Mouse (Mus musculus) MEL (cell line): ENCODE results near the gene Cpn2. TPM values are rescaled to one million over a fixed set of nuclear protein-coding genes. Genes with fewer than 3 reads are reported as not detected.

Source experiments
- DNase-seq: peaks from one replicate; pipeline ENCODE4 v3.0.0; 2011; ENCODE audit warnings: low read depth, low spot score
- H3K27ac ChIP-seq: 2 replicates; pipeline ENCODE4 v1.5.1; 2012; ENCODE audit warnings: low read depth, mild to moderate bottlenecking, control low read depth, low read length, moderate library complexity; ENCODE audit not compliant: control insufficient read depth
- H3K27me3 ChIP-seq, 2 experiments: fragments of 150-350 bp in 1 of 2; sonication (generic) in 1 of 2; 2 replicates each; pipeline ENCODE4 v1.6.1; 2012; ENCODE audit warnings: low read length in 2 of 2, mild to moderate bottlenecking in 2 of 2, improper control_type of control experiment in 1 of 2, moderate library complexity in 1 of 2; ENCODE audit not compliant: insufficient read depth in 2 of 2, control insufficient read depth in 1 of 2
- H3K36me3 ChIP-seq, 2 experiments: 2 replicates each; pipeline ENCODE4 v1.6.1; 2012 to 2014; ENCODE audit warnings: low read length in 2 of 2, improper control_type of control experiment in 1 of 2, inconsistent platforms in 1 of 2, mild to moderate bottlenecking in 1 of 2; ENCODE audit not compliant: insufficient read depth in 2 of 2, control insufficient read depth in 1 of 2
- H3K4me1 ChIP-seq, 2 experiments: fragments of 150-350 bp in 1 of 2; sonication (generic) in 1 of 2; 2 replicates each; pipeline ENCODE4 v1.6.1; 2012; ENCODE audit warnings: low read length in 2 of 2, improper control_type of control experiment in 1 of 2, mild to moderate bottlenecking in 1 of 2; ENCODE audit not compliant: insufficient read depth in 2 of 2, control insufficient read depth in 1 of 2
- H3K4me3 ChIP-seq, 2 experiments: fragments of 150-350 bp in 1 of 2; sonication (generic) in 1 of 2; 2 replicates each; pipeline ENCODE4 v1.5.1; 2012; ENCODE audit warnings: low read depth in 2 of 2, low read length in 2 of 2, mild to moderate bottlenecking in 2 of 2, moderate library complexity in 2 of 2, control low read depth in 1 of 2, improper control_type of control experiment in 1 of 2; ENCODE audit not compliant: control insufficient read depth in 1 of 2, insufficient read depth in 1 of 2
- H3K79me2 ChIP-seq: 2 replicates; pipeline ENCODE4 v1.6.1; 2012; ENCODE audit warnings: mild to moderate bottlenecking, low read length, moderate library complexity; ENCODE audit not compliant: control insufficient read depth, poor library complexity, insufficient read depth
- H3K9ac ChIP-seq: 2 replicates; pipeline ENCODE4 v1.6.1; 2012; ENCODE audit warnings: low read depth, mild to moderate bottlenecking, control low read depth, low read length, moderate library complexity; ENCODE audit not compliant: control insufficient read depth, poor library complexity, severe bottlenecking
- H3K9me3 ChIP-seq: fragments of 150-350 bp; sonication (generic); replicated peaks from 2 replicates; pipeline ENCODE4 v1.6.1; 2012; ENCODE audit warnings: mild to moderate bottlenecking, low read length, improper control_type of control experiment, moderate library complexity; ENCODE audit not compliant: insufficient read depth
- BHLHE40 ChIP-seq: IDR thresholded peaks from 2 replicates; pipeline ENCODE4 v1.6.1; 2012; ENCODE audit warnings: low read depth, mild to moderate bottlenecking, inconsistent platforms, low read length, improper control_type of control experiment, borderline replicate concordance
- CHD1 ChIP-seq: IDR thresholded peaks from 2 replicates; pipeline ENCODE4 v1.6.1; 2012; ENCODE audit warnings: low read depth, mild to moderate bottlenecking, inconsistent platforms, low read length, improper control_type of control experiment
- CHD2 ChIP-seq: IDR thresholded peaks from 2 replicates; pipeline ENCODE4 v1.6.1; 2011; ENCODE audit warnings: low read length, improper control_type of control experiment
- CTCF ChIP-seq, 3 experiments: IDR thresholded peaks in 2 of 3; conservative IDR thresholded peaks in 1 of 3; 2 replicates each; pipeline ENCODE4 v1.5.1; 2011 to 2012; ENCODE audit warnings: low read length in 3 of 3, low read depth in 2 of 3, mild to moderate bottlenecking in 2 of 3, improper control_type of control experiment in 1 of 3, inconsistent platforms in 1 of 3, mixed read lengths in 1 of 3, moderate library complexity in 1 of 3; ENCODE audit not compliant: control insufficient read depth in 1 of 3, insufficient read depth in 1 of 3, poor library complexity in 1 of 3, severe bottlenecking in 1 of 3
- E2F4 ChIP-seq: IDR thresholded peaks from 2 replicates; pipeline ENCODE4 v1.6.1; 2011; ENCODE audit warnings: low read depth, low read length, improper control_type of control experiment, borderline replicate concordance
- ELF1 ChIP-seq: IDR thresholded peaks from 2 replicates; pipeline ENCODE4 v1.6.1; 2014; ENCODE audit warnings: low read depth, mild to moderate bottlenecking, inconsistent platforms, low read length, improper control_type of control experiment, moderate library complexity
- EP300 ChIP-seq, 2 experiments: IDR thresholded peaks; 2 replicates each; pipeline ENCODE4 v1.6.1; 2011; ENCODE audit warnings: improper control_type of control experiment in 2 of 2, low read length in 2 of 2, low read depth in 1 of 2, mild to moderate bottlenecking in 1 of 2
- GATA1 ChIP-seq: IDR thresholded peaks from 2 replicates; pipeline ENCODE4 v1.6.1; 2011; ENCODE audit warnings: low read depth, low read length, improper control_type of control experiment
- HCFC1 ChIP-seq: IDR thresholded peaks from 2 replicates; pipeline ENCODE4 v1.6.1; 2012; ENCODE audit warnings: low read depth, mild to moderate bottlenecking, inconsistent platforms, low read length, improper control_type of control experiment, moderate library complexity
- JUND ChIP-seq: IDR thresholded peaks from 2 replicates; pipeline ENCODE4 v1.6.1; 2011; ENCODE audit warnings: low read depth, mild to moderate bottlenecking, improper control_type of control experiment, low read length
- MAFK ChIP-seq: IDR thresholded peaks from 2 replicates; pipeline ENCODE4 v1.6.1; 2011; ENCODE audit warnings: low read depth, mild to moderate bottlenecking, low read length, improper control_type of control experiment, borderline replicate concordance
- MAX ChIP-seq: IDR thresholded peaks from 2 replicates; pipeline ENCODE4 v1.6.1; 2011; ENCODE audit warnings: low read length, improper control_type of control experiment
- MAZ ChIP-seq: IDR thresholded peaks from 2 replicates; pipeline ENCODE4 v1.6.1; 2012; ENCODE audit warnings: low read depth, mild to moderate bottlenecking, inconsistent platforms, low read length, improper control_type of control experiment
- MEF2A ChIP-seq: IDR thresholded peaks from 2 replicates; pipeline ENCODE4 v1.6.1; 2014; ENCODE audit warnings: low read depth, mild to moderate bottlenecking, inconsistent platforms, low read length, improper control_type of control experiment; ENCODE audit not compliant: poor library complexity, insufficient replicate concordance, severe bottlenecking; ENCODE audit errors: extremely low read depth
- MXI1 ChIP-seq: IDR thresholded peaks from 2 replicates; pipeline ENCODE4 v1.6.1; 2011; ENCODE audit warnings: mild to moderate bottlenecking, low read depth, low read length, improper control_type of control experiment
- MYB ChIP-seq: IDR thresholded peaks from 2 replicates; pipeline ENCODE4 v1.6.1; 2011; ENCODE audit warnings: mild to moderate bottlenecking, low read depth, low read length, improper control_type of control experiment
- MYC ChIP-seq: IDR thresholded peaks from 2 replicates; pipeline ENCODE4 v1.6.1; 2011; ENCODE audit warnings: low read depth, mild to moderate bottlenecking, low read length, improper control_type of control experiment, moderate library complexity
- NELFE ChIP-seq: IDR thresholded peaks from 2 replicates; pipeline ENCODE4 v1.6.1; 2011; ENCODE audit warnings: low read depth, low read length, improper control_type of control experiment
- NRF1 ChIP-seq: IDR thresholded peaks from 2 replicates; pipeline ENCODE4 v1.6.1; 2014; ENCODE audit warnings: low read depth, mild to moderate bottlenecking, inconsistent platforms, low read length, improper control_type of control experiment, moderate library complexity; ENCODE audit not compliant: poor library complexity, insufficient read depth, severe bottlenecking
- POLR2A ChIP-seq, 2 experiments: IDR thresholded peaks; 2 replicates each; pipeline ENCODE4 v1.6.1; 2011 to 2012; ENCODE audit warnings: low read length in 2 of 2, mild to moderate bottlenecking in 2 of 2, control low read depth in 1 of 2, improper control_type of control experiment in 1 of 2, low read depth in 1 of 2, moderate library complexity in 1 of 2; ENCODE audit not compliant: control insufficient read depth in 1 of 2, insufficient read depth in 1 of 2, poor library complexity in 1 of 2
- POLR2AphosphoS2 ChIP-seq: IDR thresholded peaks from 2 replicates; pipeline ENCODE4 v1.6.1; 2011; ENCODE audit warnings: low read length, improper control_type of control experiment
- POLR2AphosphoS5 ChIP-seq: IDR thresholded peaks from 2 replicates; pipeline ENCODE4 v1.6.1; 2012; ENCODE audit warnings: low read depth, borderline replicate concordance, mild to moderate bottlenecking, inconsistent platforms, low read length, moderate library complexity, mixed read lengths
- RCOR1 ChIP-seq: IDR thresholded peaks from 2 replicates; pipeline ENCODE4 v1.6.1; 2012; ENCODE audit warnings: low read depth, mild to moderate bottlenecking, inconsistent platforms, low read length, improper control_type of control experiment
- SIN3A ChIP-seq: IDR thresholded peaks from 2 replicates; pipeline ENCODE4 v1.6.1; 2012; ENCODE audit warnings: low read length, improper control_type of control experiment, inconsistent platforms
- TBP ChIP-seq: IDR thresholded peaks from 2 replicates; pipeline ENCODE4 v1.8.0; 2011; ENCODE audit warnings: low read depth, low read length, improper control_type of control experiment
- TCF12 ChIP-seq: IDR thresholded peaks from 2 replicates; pipeline ENCODE4 v1.6.1; 2014; ENCODE audit warnings: low read depth, mild to moderate bottlenecking, inconsistent platforms, low read length, improper control_type of control experiment, moderate library complexity
- UBTF ChIP-seq: IDR thresholded peaks from 2 replicates; pipeline ENCODE4 v1.6.1; 2012; ENCODE audit warnings: low read depth, mild to moderate bottlenecking, inconsistent platforms, low read length, improper control_type of control experiment, moderate library complexity, borderline replicate concordance; ENCODE audit not compliant: insufficient read depth
- USF1 ChIP-seq: IDR thresholded peaks from 2 replicates; pipeline ENCODE4 v1.6.1; 2014; ENCODE audit warnings: low read depth, mild to moderate bottlenecking, inconsistent platforms, low read length, improper control_type of control experiment, moderate library complexity
- ZC3H11A ChIP-seq: IDR thresholded peaks from 2 replicates; pipeline ENCODE4 v1.6.1; 2012; ENCODE audit warnings: low read depth, mild to moderate bottlenecking, inconsistent platforms, low read length, improper control_type of control experiment
- ZKSCAN1 ChIP-seq: IDR thresholded peaks from 2 replicates; pipeline ENCODE4 v1.6.1; 2012; ENCODE audit warnings: low read depth, mild to moderate bottlenecking, inconsistent platforms, low read length, improper control_type of control experiment, moderate library complexity
- ZMIZ1 ChIP-seq: IDR thresholded peaks from 2 replicates; pipeline ENCODE4 v1.6.1; 2012; ENCODE audit warnings: low read depth, mild to moderate bottlenecking, inconsistent platforms, low read length, improper control_type of control experiment, moderate library complexity
- polyA plus RNA-seq, 2 experiments: library from polyadenylated mRNA; stranded (reverse) in 1 of 2; unstranded in 1 of 2; fragments of >175 nt in 1 of 2; fragments of >200 nt in 1 of 2; gene quantifications; 2 replicates each; pipeline versions ENCODE4 v1.2.1 to v1.2.4; 2012; ENCODE audit warnings: low replicate concordance in 2 of 2, low read depth in 1 of 2; ENCODE audit not compliant: insufficient read length in 2 of 2, insufficient read depth in 1 of 2, missing spikeins in 1 of 2
- total RNA-seq: library from RNA; depleted of rRNA; stranded (reverse); fragments of 300-350 nt; gene quantifications from 2 replicates; pipeline ENCODE4 v1.2.3, GENCODE M21; 2012

Cpn2 gene
- total and polyA plus RNA-seq, 3 experiments = not detected

- TF ChIP-seq MAZ (no peak), USF1 (no peak), ELF1 (no peak), POLR2AphosphoS2 (no peak)
These were observed 42.3 kb upstream of the Cpn2 start (continued) for GRCm38 (mm10) chr16:30309395-30310170.

- Histone ChIP-seq H3K9ac (peak overlapping the region; percentile 84), H3K79me2 (peaks cover 31% of the 10 kb centered on the region), H3K9me3 (no peaks in the 10 kb centered on the region), H3K27ac (peak overlapping the region; percentile 97), H3K4me3 (peak overlapping the region; percentile 75 to 79), H3K4me1 (peaks cover 23 to 29% of the 10 kb centered on the region in 2 experiments), H3K27me3 (no peaks in the 10 kb centered on the region), H3K36me3 (peaks cover 9 to 27% of the 10 kb centered on the region in 2 experiments; a peak in 3 of 4 replicates)
- DNase-seq = peak; percentile 72
- TF ChIP-seq HCFC1 (0 out of 2 replicates have a peak, but pooled peaks have one; percentile 18), POLR2AphosphoS5 (no peak), ZC3H11A (no peak), MEF2A (no peak), SIN3A (no peak; the same call in 1 of the 2 replicates), BHLHE40 (peak; percentile 80; the same call in 1 of the 2 replicates), MYC (no peak), MAFK (no peak), TBP (no peak), MXI1 (peak; percentile 27), MAX (no peak), NELFE (peak; percentile 41), CHD2 (no peak), USF1 (no peak), ZMIZ1 (0 out of 2 replicates have a peak, but pooled peaks have one; percentile 33), UBTF (no peak), EP300 (IDR thresholded peaks at IDR 0.05; ENCODE audit: low read depth in 1 of 2, low read length in 2 of 2) (no peak), ZKSCAN1 (no peak), ELF1 (0 out of 2 replicates have a peak, but pooled peaks have one; percentile 24), POLR2A (IDR thresholded peaks at IDR 0.05; ENCODE audit: control insufficient read depth in 1 of 2, insufficient read depth in 1 of 2, low read depth in 1 of 2, low read length in 2 of 2, poor library complexity in 1 of 2) (peak; percentile 30 to 49; a peak in 2 of 4 replicates), MAZ (no peak), MYB (no peak), NRF1 (peak; percentile 53), TCF12 (no peak), GATA1 (no peak), RCOR1 (no peak), JUND (no peak), CTCF (IDR thresholded peaks at IDR 0.05 in 2 of 3, conservative IDR thresholded peaks at IDR 0.05 in 1 of 3; ENCODE audit: control insufficient read depth in 1 of 3, insufficient read depth in 1 of 3, low read depth in 2 of 3, low read length in 3 of 3, poor library complexity in 1 of 3, severe bottlenecking in 1 of 3) (0 out of 6 replicates have a peak, but pooled peaks of 1 of the 3 experiments have one; percentile 12), CHD1 (no peak; the same call in 1 of the 2 replicates), E2F4 (no peak)
These were observed 41.5 kb upstream of the Cpn2 start for GRCm38 (mm10) chr16:30308616-30309394.
